Mouse (Mus musculus) liver, postnatal 0 days (tissue): ENCODE measurements at regions not wholly inside any gene's neighbourhood (a gene's known extent, or its start where the extent isn't known, plus 50 kb on each side); places are given as distances from the start of the nearest gene placed in this dataset.

Source experiments
- ATAC-seq: fragments of 200-750 bp; cut with Nextera tagmentation; 2 replicates; pipeline ENCODE4 v1.8.0; 2017; ENCODE audit warnings: mild to moderate bottlenecking, moderate library complexity
- DNase-seq: peaks from one replicate; pipeline ENCODE4 v3.0.0-alpha.2; 2016
- H3K27ac ChIP-seq: fragments of 300-500 bp; sonication (generic); 2 replicates; pipeline ENCODE4 v1.5.1; 2014; ENCODE audit warnings: antibody characterized with exemption, moderate library complexity, mild to moderate bottlenecking, low read depth
- H3K27me3 ChIP-seq: fragments of 300-500 bp; sonication (generic); 2 replicates; pipeline ENCODE4 v1.6.1; 2014; ENCODE audit warnings: low read length, control low read depth, mixed read lengths; ENCODE audit not compliant: insufficient read depth
- H3K36me3 ChIP-seq: fragments of 300-500 bp; sonication (generic); replicated peaks from 2 replicates; pipeline ENCODE4 v1.6.1; 2014; ENCODE audit warnings: mild to moderate bottlenecking, control low read depth, low read length, moderate library complexity, mixed read lengths; ENCODE audit not compliant: insufficient read depth
- H3K4me1 ChIP-seq: fragments of 300-500 bp; sonication (generic); 2 replicates; pipeline ENCODE4 v1.6.1; 2014; ENCODE audit warnings: antibody characterized with exemption, mild to moderate bottlenecking, control low read depth; ENCODE audit not compliant: insufficient read depth
- H3K4me2 ChIP-seq: fragments of 300-500 bp; sonication (generic); 2 replicates; pipeline ENCODE4 v1.6.1; 2014; ENCODE audit warnings: low read depth, mild to moderate bottlenecking, low read length, moderate library complexity, mixed read lengths
- H3K4me3 ChIP-seq: fragments of 300-500 bp; sonication (generic); 2 replicates; pipeline ENCODE4 v1.5.1; 2014; ENCODE audit warnings: low read depth, low read length
- H3K9ac ChIP-seq: fragments of 300-500 bp; sonication (generic); replicated peaks from 2 replicates; pipeline ENCODE4 v1.6.1; 2014; ENCODE audit warnings: mild to moderate bottlenecking, moderate library complexity
- H3K9me3 ChIP-seq: fragments of 300-500 bp; sonication (generic); 2 replicates; pipeline ENCODE4 v1.6.1; 2016; ENCODE audit warnings: mild to moderate bottlenecking, control low read depth, low read length, mixed read lengths
- CTCF ChIP-seq: sonication (generic); IDR thresholded peaks from 2 replicates; pipeline ENCODE4 v1.5.1; 2016; ENCODE audit warnings: antibody characterized with exemption, low read depth
- EP300 ChIP-seq: IDR thresholded peaks from 2 replicates; pipeline ENCODE4 v1.6.1; 2016; ENCODE audit warnings: antibody characterized with exemption, low read depth, mild to moderate bottlenecking
- WGBS: fragments of 180-500 bp; shearing (Covaris S2); extraction: QIAGEN DNeasy Blood & Tissue Kit; methylation state at CpG from one replicate; pipeline ENCODE4 v1.1.7; 2014; ENCODE audit not compliant: insufficient replicate concordance; 5-methylcytosine and 5-hydroxymethylcytosine counted together

DNA sequence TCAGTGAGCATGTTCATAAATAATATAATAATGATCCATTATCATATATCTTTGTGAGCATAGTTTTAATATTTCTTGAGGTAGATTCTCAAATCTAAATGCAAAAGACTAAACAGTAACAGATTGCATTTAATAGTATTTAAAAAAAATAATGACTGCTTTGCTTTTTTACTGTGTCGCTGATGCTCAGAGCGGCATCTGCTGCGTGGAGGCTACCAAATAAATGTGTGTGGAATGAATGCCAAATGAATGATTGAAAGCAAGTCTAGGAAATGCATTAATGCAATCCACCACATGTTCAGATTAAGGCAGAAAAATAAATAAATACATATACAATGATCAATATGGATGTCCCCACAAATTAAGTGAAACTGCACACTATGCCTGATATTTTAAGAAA lies 135.2 kb downstream of the Bard1 start:
- no peak overlapping the region for H3K9ac ChIP-seq
- H3K4me3 ChIP-seq, result no peak overlapping the region
- H3K4me1 ChIP-seq, result no peaks in the 10 kb centered on the region
- no peak overlapping the region for H3K27ac ChIP-seq
- no peaks in the 10 kb centered on the region for H3K36me3 ChIP-seq
- 84% methylated on average over 3 of the region's 3 CpGs for WGBS
- H3K9me3 ChIP-seq, result no peaks in the 10 kb centered on the region
- no peak overlapping the region for H3K4me2 ChIP-seq
- TF ChIP-seq EP300 (no peak), CTCF (no peak)
- H3K27me3 ChIP-seq, result no peaks in the 10 kb centered on the region
- DNase-seq (no peak), ATAC-seq (no peak)

DNA sequence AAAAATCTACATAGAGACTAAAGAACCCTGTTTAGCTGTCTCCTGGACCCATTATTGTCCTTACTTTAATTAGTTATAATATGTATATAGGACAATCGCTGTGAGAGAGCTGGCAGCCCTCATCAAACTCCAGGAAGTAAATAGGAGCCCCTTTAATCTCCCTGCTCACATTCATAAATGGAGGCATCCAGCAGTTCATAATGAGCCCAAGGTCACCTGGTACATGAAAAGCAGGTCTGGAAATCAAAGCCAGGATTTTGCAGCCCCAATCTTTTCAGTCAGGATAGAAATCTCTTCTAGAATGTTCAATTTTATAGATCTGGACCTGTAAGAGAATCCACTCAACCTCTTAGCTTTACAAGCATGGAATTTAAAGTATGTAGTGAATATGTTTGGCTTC lies 138.9 kb downstream of the Bard1 start:
- Histone ChIP-seq H3K9ac (no peak overlapping the region), H3K4me3 (no peak overlapping the region), H3K4me1 (no peaks in the 10 kb centered on the region), H3K27me3 (no peaks in the 10 kb centered on the region), H3K4me2 (no peak overlapping the region), H3K27ac (no peak overlapping the region), H3K36me3 (no peaks in the 10 kb centered on the region), H3K9me3 (no peaks in the 10 kb centered on the region)
- 68% methylated on average over 1 of the region's 1 CpGs for WGBS
- DNase-seq (no peak), ATAC-seq (no peak)
- TF ChIP-seq EP300 (no peak), CTCF (no peak)

DNA sequence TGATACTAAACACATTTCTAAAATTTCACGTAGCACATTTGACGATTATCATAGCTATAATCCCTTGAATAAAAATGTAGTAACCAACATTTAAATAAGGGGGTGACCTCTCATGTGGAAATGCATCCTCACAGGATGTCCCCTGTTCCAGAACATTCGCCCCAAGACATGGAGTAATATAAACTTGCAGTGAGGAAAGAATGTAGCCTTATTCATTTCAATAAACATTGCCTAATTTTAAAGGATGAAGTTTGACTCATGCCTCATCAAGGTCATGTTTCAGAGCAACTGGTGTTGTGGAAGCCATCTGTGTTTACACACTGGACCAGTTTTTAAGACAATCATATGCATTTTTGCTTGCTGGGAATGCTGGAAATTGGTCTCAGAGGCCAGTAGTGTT lies 156.4 kb downstream of the Bard1 start:
- ATAC-seq (no peak), DNase-seq (no peak)
- WGBS, result 80% methylated on average over 3 of the region's 3 CpGs

More for the DNA sequence above, 156.4 kb downstream of the Bard1 start:
- Histone ChIP-seq H3K4me1 (no peaks in the 10 kb centered on the region), H3K4me3 (no peak overlapping the region), H3K36me3 (no peaks in the 10 kb centered on the region), H3K27me3 (no peaks in the 10 kb centered on the region), H3K9me3 (no peaks in the 10 kb centered on the region), H3K4me2 (no peak overlapping the region), H3K9ac (no peak overlapping the region), H3K27ac (0 out of 2 replicates have a peak overlapping the region, but pooled peaks have one; percentile 4)
- peak; percentile 18; the same call in 1 of the 2 replicates for TF ChIP-seq EP300
- no peak for TF ChIP-seq CTCF
